Mouse (Mus musculus) urinary bladder, adult 2 months (tissue): Measurements from ENCODE around the gene Prpf19. TPM values are rescaled to one million over a fixed set of nuclear protein-coding genes. Genes with fewer than 3 reads are reported as not detected.
A peak's percentile ranks its signal among the peaks of the same experiment; 100 is the strongest.

Source experiments
- DNase-seq: peaks from one replicate; pipeline ENCODE4 v3.0.0; 2022; ENCODE audit warnings: low spot score
- polyA plus RNA-seq: library from polyadenylated mRNA; depleted of rRNA; stranded (reverse); fragments of >200 nt; gene quantifications from 2 replicates; pipeline ENCODE4 v1.2.3, GENCODE M21; 2012; rRNA removed

Prpf19 gene
- polyA plus RNA-seq: 102 and 133 TPM in 2 replicates

- peak; percentile 89 for DNase-seq
Observed at GRCm38 (mm10) chr19:10895016-10895528, at the start of gene Prpf19. Gene Prpf19 (plus strand): TSS chr19:10895231.

- no peak for DNase-seq
Observed at GRCm38 (mm10) chr19:10845454-10845853, 49.6 kb upstream of the Prpf19 start.

- DNase-seq: no peak
Observed at GRCm38 (mm10) chr19:10846150-10846549, 48.9 kb upstream of the Prpf19 start.

GRCm38 (mm10) chr19:10847311-10848087, 47.5 kb upstream of the Prpf19 start:
- no peak for DNase-seq

- DNase-seq: no peak
Observed at GRCm38 (mm10) chr19:10855422-10855821, 39.6 kb upstream of the Prpf19 start.

GRCm38 (mm10) chr19:10856520-10856919, 38.5 kb upstream of the Prpf19 start:
- DNase-seq: no peak

GRCm38 (mm10) chr19:10860072-10860497, 34.9 kb upstream of the Prpf19 start:
- DNase-seq: no peak

GRCm38 (mm10) chr19:10866351-10866750, 28.7 kb upstream of the Prpf19 start:
- DNase-seq: no peak

GRCm38 (mm10) chr19:10867946-10868622, 26.9 kb upstream of the Prpf19 start:
- DNase-seq: no peak

- no peak for DNase-seq
Observed at GRCm38 (mm10) chr19:10868623-10869141, 26.3 kb upstream of the Prpf19 start.

GRCm38 (mm10) chr19:10869241-10869885, 25.7 kb upstream of the Prpf19 start:
- peak; percentile 66 for DNase-seq

GRCm38 (mm10) chr19:10869886-10870527, 25.0 kb upstream of the Prpf19 start, which contains the start of gene Tmem132a:
Gene Tmem132a (minus strand): TSS chr19:10869940.
- no peak for DNase-seq

- no peak for DNase-seq
Observed at GRCm38 (mm10) chr19:10870676-10871075, 24.4 kb upstream of the Prpf19 start.

- DNase-seq: no peak
Observed at GRCm38 (mm10) chr19:10871328-10871961, 23.6 kb upstream of the Prpf19 start.

- no peak for DNase-seq
Observed at GRCm38 (mm10) chr19:10878201-10878837, 16.7 kb upstream of the Prpf19 start.

GRCm38 (mm10) chr19:10880085-10880974, 14.7 kb upstream of the Prpf19 start:
- DNase-seq: peak; percentile 46

- peak; percentile 32 for DNase-seq
Observed at GRCm38 (mm10) chr19:10880975-10881425, 14.0 kb upstream of the Prpf19 start.

- DNase-seq: peak; percentile 80
Observed at GRCm38 (mm10) chr19:10881426-10882154, 13.4 kb upstream of the Prpf19 start, which contains the start of gene Tmem109. Gene Tmem109 (minus strand): TSS chr19:10882001.

- DNase-seq: no peak
Observed at GRCm38 (mm10) chr19:10892201-10892600, 2.8 kb upstream of the Prpf19 start.
